Mouse (Mus musculus): ENCODE measurements around the gene Akap5. TPM values are rescaled to one million over a fixed set of nuclear protein-coding genes. Genes with fewer than 3 reads are reported as not detected.

The Akap5 gene
- total RNA-seq, 2 experiments from 2014 or later = 0.15 TPM; not detected in 1

- no peak for ATAC-seq (ENCODE audit: poor library complexity, severe bottlenecking)
Observed at GRCm38 (mm10) chr12:76310007-76310406, 14.7 kb upstream of the Akap5 start.

GRCm38 (mm10) chr12:76310633-76311032, 14.1 kb upstream of the Akap5 start:
- no peak for ATAC-seq (ENCODE audit: poor library complexity, severe bottlenecking)

DNA sequence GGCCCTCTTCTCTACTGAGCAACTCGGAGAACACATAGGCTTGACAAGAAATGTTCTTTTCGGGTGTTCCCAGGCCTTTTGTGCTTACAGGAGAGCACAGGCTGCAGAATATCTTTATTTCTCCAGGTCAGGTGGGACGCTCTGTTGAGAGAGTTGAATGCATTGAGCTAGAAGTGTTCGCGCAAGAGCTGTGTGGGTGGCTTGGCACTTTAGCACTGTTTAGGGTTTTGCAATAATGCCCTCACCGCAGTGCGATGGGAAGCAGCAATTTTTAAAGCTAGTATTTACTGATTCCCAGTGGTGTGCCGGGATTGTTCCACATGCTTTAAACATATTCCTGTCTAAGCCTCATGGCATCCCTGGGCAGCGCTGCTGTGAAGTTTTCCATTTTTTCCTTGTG, 13.5 kb upstream of the Akap5 start:
- no peak for ATAC-seq (ENCODE audit: poor library complexity, severe bottlenecking)

- peak; percentile 82 for ATAC-seq (ENCODE audit: poor library complexity, severe bottlenecking)
Observed at GRCm38 (mm10) chr12:76311951-76312350, 12.7 kb upstream of the Akap5 start.

GRCm38 (mm10) chr12:76318282-76319212, 6.1 kb upstream of the Akap5 start:
- ATAC-seq (ENCODE audit: poor library complexity, severe bottlenecking) = peak; percentile 95

DNA sequence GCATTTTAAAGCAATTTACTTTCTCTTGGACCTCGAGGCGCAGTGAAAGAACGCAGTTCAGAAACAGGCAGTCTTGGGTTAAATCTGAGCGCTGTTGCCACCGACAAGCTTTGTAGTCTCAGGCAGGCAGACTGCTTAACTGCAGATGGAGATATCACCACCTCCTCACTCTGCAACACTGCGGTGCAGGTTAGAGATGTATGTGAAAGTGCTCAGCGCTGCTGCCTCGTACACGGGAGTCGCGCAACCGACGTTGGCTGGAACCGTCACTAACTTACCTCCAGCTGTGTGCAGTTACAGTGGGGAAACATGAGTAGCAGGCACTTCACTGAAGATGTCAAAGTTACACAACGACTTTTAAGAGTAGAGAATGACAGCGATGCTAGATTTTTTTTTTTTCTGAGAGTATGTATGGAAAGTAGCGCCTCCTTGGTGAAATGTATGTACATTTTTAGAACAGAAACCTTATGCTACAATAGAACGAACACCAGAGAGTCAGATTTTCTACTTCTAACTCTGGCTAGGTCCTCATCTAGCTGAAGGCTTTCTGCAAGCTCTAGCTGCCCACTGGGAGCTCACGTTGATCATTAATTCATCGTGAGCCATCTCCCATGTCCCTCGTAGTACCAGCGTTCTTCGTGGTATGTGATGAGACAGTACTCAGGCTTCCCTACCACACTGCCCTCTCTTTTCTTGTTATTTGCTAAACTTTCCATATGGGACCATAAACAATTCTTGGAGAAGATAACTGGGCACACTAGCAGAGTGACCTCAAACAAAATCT, 1.9 kb downstream of the Akap5 start:
- no peak for ATAC-seq (ENCODE audit: poor library complexity, severe bottlenecking)

GRCm38 (mm10) chr12:76328567-76329354, 4.1 kb downstream of the Akap5 start:
- ATAC-seq (ENCODE audit: poor library complexity, severe bottlenecking) = peak; percentile 65

DNA sequence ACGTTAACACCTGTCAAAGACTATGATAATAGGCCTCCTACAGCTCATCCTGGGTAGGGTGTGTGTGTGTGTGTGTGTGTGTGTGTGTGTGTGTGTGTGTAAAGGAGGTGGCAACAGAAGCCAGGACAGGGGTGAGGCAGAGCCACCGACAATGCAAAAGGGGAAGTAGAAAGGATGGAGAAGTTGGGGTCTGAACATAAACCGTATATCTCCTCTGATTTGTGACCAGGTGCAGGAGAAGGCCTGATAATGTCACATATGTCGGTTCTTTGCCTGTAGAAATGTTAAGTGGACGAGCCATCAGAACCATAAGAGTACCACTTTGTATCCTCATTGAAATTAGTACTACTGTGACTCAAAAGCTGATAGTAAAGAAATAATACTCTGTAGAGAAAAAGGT, 9.0 kb downstream of the Akap5 start:
- no peak for ATAC-seq (ENCODE audit: poor library complexity, severe bottlenecking)

GRCm38 (mm10) chr12:76335641-76336040, 10.9 kb downstream of the Akap5 start:
- no peak for ATAC-seq (ENCODE audit: poor library complexity, severe bottlenecking)

GRCm38 (mm10) chr12:76336111-76336965, 11.6 kb downstream of the Akap5 start:
- ATAC-seq (ENCODE audit: poor library complexity, severe bottlenecking) = no peak

DNA sequence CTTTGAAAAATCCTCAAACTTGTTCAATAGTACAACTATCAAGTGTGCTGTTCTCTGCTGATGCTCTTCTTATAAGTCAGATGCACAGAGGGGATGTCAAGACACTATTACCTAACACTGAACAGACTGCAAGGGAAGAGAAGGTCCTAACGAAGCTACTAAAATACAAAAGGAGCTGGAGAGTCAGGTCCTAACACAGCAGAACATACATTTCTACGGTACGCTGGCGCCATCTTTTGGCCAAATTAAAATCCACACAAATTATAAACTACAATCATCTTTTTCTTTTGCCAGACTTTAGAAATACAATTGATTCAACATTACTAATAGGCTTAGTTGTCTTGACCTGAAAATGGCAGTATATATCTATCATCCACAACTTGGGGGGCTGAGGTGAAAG, 16.4 kb downstream of the Akap5 start:
- peak; percentile 82 for ATAC-seq (ENCODE audit: poor library complexity, severe bottlenecking)

DNA sequence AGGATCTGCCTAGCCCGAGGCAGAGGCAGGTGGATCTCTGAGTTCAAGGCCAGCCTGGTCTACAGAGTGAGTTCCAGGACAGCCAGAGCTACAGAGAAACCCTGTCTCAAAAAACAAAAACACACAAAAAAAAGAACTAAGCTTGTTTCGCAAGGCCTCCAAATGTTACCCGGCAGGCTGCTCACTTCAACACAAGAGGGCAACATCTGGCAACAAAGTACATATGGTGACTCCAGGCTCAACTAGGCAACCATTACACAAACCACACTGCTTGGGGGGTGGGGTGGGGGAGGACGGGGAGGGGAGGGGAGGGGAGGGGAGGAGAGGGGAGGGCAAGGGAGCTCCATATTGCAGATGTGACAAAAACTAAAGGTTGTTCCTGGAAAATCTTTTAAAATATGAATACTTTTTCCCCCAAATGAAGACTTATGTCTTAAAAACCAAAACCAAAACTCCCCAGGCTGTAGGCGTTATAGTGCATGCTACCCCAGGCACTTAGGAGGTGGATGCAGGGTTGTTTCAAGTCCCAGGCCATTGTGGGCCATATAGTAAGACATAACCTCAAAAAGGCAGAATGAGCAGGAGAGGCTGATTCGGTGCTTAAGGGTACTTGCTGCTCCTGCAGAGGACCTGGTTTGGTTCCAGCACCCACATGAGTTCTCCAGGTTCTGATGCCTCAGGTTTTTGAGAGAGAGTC, 21.2 kb downstream of the Akap5 start:
- ATAC-seq (ENCODE audit: poor library complexity, severe bottlenecking) = peak; percentile 90

- ATAC-seq (ENCODE audit: poor library complexity, severe bottlenecking) = no peak
Observed at GRCm38 (mm10) chr12:76349680-76350220, 25.1 kb downstream of the Akap5 start.

DNA sequence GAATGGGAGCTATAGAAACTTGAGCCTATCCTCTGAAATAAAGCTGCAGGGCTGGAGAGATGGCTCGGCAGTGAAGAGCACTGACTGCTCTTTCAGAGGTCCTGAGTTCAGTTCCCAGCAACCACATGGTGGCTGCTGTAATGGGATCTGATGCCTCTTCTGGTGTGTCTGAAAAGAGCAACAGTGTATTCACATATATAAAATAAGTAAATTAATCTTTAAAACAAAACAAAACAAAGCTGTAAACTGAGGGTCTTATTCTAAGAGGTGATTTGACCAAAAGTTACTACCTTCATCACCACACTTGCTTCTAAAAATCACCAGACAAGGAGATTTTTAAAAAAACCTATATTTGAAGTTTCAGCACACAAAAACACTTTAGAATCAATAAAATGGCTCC, 36.2 kb downstream of the Akap5 start:
- no peak for ATAC-seq (ENCODE audit: poor library complexity, severe bottlenecking)

- ATAC-seq (ENCODE audit: poor library complexity, severe bottlenecking) = peak; percentile 66; the same call in 1 of the 2 replicates
Observed at GRCm38 (mm10) chr12:76361405-76362302, 37.0 kb downstream of the Akap5 start.

GRCm38 (mm10) chr12:76362303-76362676, 37.6 kb downstream of the Akap5 start:
- peak; percentile 71 for ATAC-seq (ENCODE audit: poor library complexity, severe bottlenecking)

GRCm38 (mm10) chr12:76366276-76366675, 41.6 kb downstream of the Akap5 start:
- ATAC-seq (ENCODE audit: poor library complexity, severe bottlenecking) = no peak

Data from megakaryocyte, adult 5-6 weeks (primary cell).